Mouse (Mus musculus) olfactory bulb, adult 2 months (tissue): Measurements from ENCODE around the gene Hist1h4n. TPM values are rescaled to one million over a fixed set of nuclear protein-coding genes. Genes with fewer than 3 reads are reported as not detected.
"Not testable (repeated sequence)": the region's sequence is repeated elsewhere in the genome, so short reads cannot be mapped to it uniquely, and the experiment has no call there.

Experiments used
- H3K27ac ChIP-seq: fragments of 200-500 bp; 2 replicates; pipeline ENCODE4 v1.5.1; 2012; ENCODE audit warnings: low read depth, low read length; ENCODE audit not compliant: insufficient read depth
- H3K4me1 ChIP-seq: fragments of 200-500 bp; 2 replicates; pipeline ENCODE4 v1.6.1; 2012; ENCODE audit warnings: low read length; ENCODE audit not compliant: control insufficient read depth, insufficient read depth
- H3K4me3 ChIP-seq: fragments of 200-500 bp; 2 replicates; pipeline ENCODE4 v1.5.1; 2012; ENCODE audit warnings: mild to moderate bottlenecking, low read depth, low read length, moderate library complexity; ENCODE audit not compliant: insufficient read depth
- CTCF ChIP-seq: fragments of 200-500 bp; IDR thresholded peaks from 2 replicates; pipeline ENCODE4 v1.5.1; 2012; ENCODE audit warnings: low read depth, mild to moderate bottlenecking, low read length, moderate library complexity; ENCODE audit not compliant: insufficient read depth
- POLR2A ChIP-seq: fragments of 200-500 bp; IDR thresholded peaks from 2 replicates; pipeline ENCODE4 v1.6.1; 2012; ENCODE audit warnings: mild to moderate bottlenecking, low read depth, low read length, moderate library complexity; ENCODE audit not compliant: insufficient read depth
- WGBS: fragments of 180-500 bp; shearing (Covaris S2); methylation state at CpG from one replicate; pipeline ENCODE4 v1.1.7; 2018; 5-methylcytosine and 5-hydroxymethylcytosine counted together
- polyA plus RNA-seq: library from polyadenylated mRNA; stranded (reverse); fragments of >200 nt; gene quantifications from 2 replicates; pipeline ENCODE4 v1.2.4, GENCODE M21; 2012; ENCODE audit warnings: low replicate concordance; ENCODE audit not compliant: missing spikeins, insufficient read depth, insufficient read length

Hist1h4n gene
- polyA plus RNA-seq: not detected in 2 replicates

DNA sequence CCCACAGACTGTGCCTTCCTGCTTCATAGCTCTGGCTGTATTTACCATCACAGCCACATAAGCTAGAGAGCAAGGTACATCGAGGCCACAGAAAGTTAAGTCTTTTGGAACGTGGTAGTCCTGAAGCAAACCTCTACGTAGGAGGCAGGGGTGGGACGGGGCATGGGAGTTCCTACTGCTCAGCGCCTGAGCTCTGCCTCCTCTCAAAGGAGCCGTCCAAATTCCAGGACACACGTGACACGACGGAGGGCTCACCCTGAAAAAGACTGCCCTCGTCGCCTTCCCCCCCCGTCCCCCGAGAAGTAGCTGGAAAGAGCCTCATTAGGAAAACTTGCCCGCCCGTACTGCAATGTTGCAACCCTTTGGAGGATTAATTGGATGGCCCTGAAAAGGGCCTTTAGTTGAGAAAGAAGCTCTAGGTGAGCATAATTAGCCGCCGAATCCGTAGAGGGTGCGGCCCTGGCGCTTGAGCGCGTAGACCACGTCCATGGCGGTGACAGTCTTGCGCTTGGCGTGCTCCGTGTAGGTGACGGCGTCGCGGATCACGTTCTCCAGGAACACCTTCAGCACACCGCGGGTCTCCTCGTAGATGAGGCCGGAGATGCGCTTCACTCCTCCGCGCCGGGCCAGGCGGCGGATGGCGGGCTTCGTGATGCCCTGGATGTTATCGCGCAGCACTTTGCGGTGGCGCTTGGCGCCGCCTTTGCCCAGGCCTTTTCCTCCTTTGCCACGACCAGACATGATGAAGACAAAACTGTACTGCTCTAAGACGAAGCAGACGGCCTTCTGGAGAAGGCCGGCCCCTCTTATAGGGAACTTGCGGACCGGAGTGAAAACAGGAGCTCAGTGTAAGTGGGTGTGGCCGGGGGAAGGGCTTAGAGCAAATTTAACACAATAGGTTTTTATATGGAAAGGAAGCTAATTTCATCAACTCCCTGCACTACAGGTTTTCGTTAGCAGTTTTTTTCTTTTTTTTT is at the start of gene Hist1h4n:
TSS of gene Hist1h4n (minus strand) at position 779 of the 977 bp plus-strand sequence.
- peak within 1 kb of the TSS; percentile 31 for H3K4me3 ChIP-seq
- 0% methylated on average over 26 of the region's 58 CpGs for WGBS
- H3K27ac ChIP-seq, H3K4me1 ChIP-seq: not testable (repeated sequence)
- TF ChIP-seq POLR2A: 0 out of 2 replicates have a peak, but pooled peaks have one; percentile 42

DNA sequence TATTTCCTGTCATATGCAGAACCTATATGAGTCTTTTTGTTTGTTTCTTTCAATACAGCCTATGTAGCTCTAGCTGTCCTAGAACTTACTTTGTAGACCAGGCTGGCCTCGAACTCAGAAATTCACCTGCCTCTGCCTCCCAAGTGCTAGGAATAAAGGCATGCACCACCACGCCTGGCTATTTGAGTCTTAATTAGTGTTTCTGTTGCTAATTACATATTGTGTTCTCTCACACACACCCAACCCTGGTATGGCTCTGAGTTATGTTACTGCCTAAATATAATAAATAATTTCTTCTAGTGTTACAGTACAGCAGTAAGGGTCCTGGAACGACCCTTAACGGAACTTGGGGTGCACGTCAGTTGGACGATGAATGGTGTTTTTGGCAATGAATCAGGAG is 48.7 kb upstream of the Hist1h4n start:
- Histone ChIP-seq H3K4me3 (no peak overlapping the region), H3K4me1 (no peaks in the 10 kb centered on the region), H3K27ac (no peak overlapping the region)
- WGBS: 82% methylated on average over 6 of the region's 6 CpGs
- TF ChIP-seq CTCF (no peak), POLR2A (no peak)

DNA sequence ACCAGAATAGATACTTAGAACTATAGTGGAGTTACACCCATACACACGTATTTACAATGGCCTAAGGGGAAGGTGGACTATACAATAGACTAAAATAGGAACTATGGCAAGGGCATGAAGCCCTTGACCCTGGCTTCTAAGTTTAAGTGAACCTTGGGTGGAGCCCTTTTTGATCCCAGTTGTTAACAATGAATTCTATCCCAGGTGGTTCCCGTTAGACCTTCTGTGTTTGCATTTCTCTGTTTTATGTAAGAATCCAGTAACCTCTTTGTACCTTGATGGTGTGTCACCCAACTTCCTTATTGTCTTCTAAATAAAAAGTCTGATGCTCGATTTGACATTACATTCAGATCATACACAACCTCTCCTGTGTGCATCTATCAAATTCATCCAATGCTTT is 33.5 kb upstream of the Hist1h4n start:
- H3K27ac ChIP-seq, H3K4me1 ChIP-seq, H3K4me3 ChIP-seq: not testable (repeated sequence)
- 79% methylated on average over 3 of the region's 3 CpGs for WGBS

DNA sequence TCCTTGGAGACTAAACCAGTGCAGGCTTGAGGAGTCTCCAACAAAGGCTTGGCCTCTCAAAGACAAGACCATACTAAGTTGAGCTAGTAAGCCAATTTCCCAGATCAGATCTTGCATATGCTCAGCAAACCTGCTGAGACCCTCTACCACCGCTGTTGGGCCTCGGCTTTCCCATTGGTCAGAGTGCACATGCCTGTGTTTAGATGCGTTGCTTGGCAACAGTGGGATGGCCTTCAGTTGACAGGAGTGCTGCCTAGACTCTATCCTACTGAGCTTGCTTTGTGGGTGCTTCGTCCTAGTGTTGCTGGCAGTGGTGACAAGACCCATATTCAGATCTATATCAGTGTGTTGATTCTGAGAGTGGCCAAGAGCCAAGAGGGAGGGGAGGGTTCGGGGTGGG is 29.6 kb upstream of the Hist1h4n start:
- no peaks in the 10 kb centered on the region for H3K4me1 ChIP-seq

DNA sequence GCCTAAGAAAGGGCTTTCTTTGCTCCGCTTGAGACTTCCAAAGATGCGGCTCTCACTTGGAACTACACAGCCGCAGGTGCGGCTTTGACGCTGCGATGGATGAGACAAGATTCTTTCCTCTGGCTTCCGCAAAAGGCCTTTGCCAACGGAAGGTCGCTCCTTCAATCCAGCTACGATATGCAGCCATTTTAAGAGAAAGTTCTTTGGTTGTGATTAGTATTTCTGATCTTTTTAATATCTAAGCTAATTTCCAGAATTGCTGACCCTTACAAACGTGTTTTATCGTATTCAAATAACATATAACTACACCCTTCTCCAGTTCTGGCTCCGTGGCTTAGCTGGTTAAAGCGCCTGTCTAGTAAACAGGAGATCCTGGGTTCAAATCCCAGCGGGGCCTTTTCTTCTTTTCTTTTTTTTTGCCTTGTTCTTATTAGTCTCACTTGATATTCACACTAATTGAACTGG is 23.7 kb upstream of the Hist1h4n start:
- peak overlapping the region; percentile 61 for H3K4me3 ChIP-seq
- WGBS: 7% methylated on average over 15 of the region's 15 CpGs
- peaks cover 2% of the 10 kb centered on the region; the same call in 1 of the 2 replicates for H3K4me1 ChIP-seq
- no peak for TF ChIP-seq CTCF
- no peak for TF ChIP-seq POLR2A
- H3K27ac ChIP-seq: no peak overlapping the region

More for the DNA sequence above, 29.6 kb upstream of the Hist1h4n start:
- H3K27ac ChIP-seq: no peak overlapping the region
- H3K4me3 ChIP-seq: no peak overlapping the region
- TF ChIP-seq CTCF (no peak), POLR2A (no peak)
- WGBS: 22% methylated on average over 5 of the region's 5 CpGs

DNA sequence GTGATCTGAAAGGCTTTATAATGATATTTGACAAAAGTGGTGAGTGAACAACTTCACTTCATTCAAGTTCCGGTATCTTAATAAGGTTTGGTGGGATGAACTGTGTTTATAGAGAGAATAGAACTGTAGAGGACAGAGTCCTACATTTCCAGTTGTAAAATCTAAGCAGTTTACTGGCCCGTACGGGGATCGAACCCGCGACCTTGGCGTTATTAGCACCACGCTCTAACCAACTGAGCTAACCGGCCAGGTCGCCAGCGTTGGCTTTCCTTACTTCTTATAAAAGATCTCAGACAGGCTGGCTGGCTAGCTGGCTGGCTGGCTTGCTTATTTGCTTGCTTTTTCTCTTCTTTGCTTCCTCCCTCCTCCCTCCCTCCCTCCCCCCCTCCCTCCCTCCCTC is 23.1 kb upstream of the Hist1h4n start:
- H3K4me1 ChIP-seq: peaks cover 2% of the 10 kb centered on the region; the same call in 1 of the 2 replicates
- no peak overlapping the region for H3K27ac ChIP-seq
- TF ChIP-seq CTCF (no peak), POLR2A (no peak)
- WGBS: 4% methylated on average over 11 of the region's 11 CpGs
- H3K4me3 ChIP-seq: peak overlapping the region; percentile 36; the same call in 1 of the 2 replicates

DNA sequence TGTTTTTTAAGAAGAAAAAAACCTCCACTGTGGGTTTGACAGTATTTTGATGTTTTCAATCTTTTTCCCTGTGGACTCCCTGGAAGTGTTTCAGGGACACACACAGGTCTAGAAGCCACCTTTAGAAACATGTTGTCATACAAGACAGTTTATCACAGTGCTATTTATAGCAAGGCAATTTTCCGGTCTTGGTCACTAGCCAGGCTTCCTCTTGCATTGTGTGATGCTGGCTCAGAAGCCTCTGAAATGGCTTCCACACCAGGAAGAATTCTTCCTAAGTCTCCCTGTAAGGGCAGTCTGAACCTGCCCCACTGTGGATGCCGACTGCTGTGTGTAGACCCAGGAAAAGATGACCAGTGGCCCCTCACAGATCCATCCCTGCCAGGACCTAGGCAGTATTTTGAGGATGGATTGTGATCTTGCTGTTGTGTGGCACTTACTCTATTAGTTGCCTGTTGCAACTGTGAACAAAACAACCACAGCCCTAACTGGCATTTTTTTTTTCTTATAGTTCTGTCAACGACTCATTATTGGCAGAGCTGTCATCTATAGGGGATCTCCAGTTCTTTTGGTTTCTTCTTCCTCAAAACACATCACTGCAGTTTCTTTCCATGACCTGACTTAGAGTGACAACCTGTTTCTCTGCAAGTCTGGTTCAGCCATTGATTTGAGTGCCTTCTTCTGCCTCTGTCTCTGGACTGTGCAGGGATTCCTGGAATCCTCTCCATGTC is 20.4 kb upstream of the Hist1h4n start:
- Histone ChIP-seq H3K4me3 (no peak overlapping the region), H3K27ac (no peak overlapping the region), H3K4me1 (peaks cover 2% of the 10 kb centered on the region; the same call in 1 of the 2 replicates)
- TF ChIP-seq POLR2A: no peak
- TF ChIP-seq CTCF: no peak
- 62% methylated on average over 3 of the region's 3 CpGs for WGBS

DNA sequence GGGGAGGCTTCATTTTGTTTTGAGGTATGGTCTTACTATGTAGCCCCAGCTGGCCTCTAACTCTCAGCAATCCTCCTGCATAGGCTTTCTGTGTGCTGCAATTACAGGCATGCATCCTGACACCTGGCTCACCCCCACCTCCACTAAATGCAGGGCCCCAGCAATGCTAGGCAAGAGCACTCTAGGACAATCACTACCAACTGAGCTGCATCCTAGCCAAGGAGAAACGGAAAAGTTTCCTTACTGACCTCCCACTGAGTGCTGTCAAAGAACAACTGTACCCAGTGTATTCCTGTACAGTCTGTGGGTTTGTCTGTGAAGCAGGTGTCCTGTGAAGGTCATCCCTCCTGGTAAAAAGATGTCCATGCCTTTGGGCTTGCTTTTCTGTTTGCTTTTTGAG is 18.7 kb upstream of the Hist1h4n start:
- not testable (repeated sequence) for H3K4me3 ChIP-seq, H3K4me1 ChIP-seq, H3K27ac ChIP-seq
- 58% methylated on average over 1 of the region's 1 CpGs for WGBS

DNA sequence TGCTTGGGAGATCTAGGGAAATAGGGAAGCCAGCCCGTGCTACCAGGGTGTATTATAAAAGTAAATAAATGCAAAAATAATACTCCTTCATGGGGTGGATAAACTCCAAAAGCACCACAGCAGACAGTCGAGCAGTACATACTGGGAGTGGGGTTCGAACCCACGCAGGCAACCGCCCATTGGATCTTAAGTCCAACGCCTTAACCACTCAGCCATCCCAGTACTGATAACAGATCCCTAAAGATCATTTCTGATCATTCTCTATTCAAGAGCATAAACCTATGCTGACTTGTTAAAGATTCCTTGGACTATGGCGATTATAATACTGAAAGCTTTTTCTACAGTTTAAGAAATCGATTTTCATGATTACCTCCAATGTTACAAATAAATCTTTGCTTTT is 15.9 kb upstream of the Hist1h4n start:
- 42% methylated on average over 8 of the region's 8 CpGs for WGBS
- Histone ChIP-seq H3K4me3 (no peak overlapping the region), H3K27ac (no peak overlapping the region), H3K4me1 (no peaks in the 10 kb centered on the region)
- no peak for TF ChIP-seq POLR2A
- TF ChIP-seq CTCF: no peak

DNA sequence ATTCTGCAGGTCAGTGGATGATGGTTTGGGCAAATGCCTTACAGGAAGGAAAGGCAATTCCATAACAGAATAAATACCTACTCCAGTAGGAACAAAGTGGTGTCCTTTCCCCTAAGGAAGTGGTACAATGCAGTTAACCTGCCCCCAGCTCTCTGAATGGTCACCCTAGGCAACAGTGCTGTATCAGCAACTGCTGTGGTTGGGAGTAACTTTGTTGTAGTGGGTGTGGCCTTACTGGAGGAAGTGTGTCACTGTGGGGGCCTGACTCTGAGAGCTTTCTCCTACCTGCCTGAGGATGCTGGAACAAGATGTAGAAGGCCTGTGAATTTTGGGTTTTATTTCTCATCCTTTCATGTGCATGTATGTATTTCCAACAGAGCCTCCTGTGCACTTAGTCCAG is 14.4 kb upstream of the Hist1h4n start:
- H3K4me3 ChIP-seq, H3K4me1 ChIP-seq, H3K27ac ChIP-seq: not testable (repeated sequence)

DNA sequence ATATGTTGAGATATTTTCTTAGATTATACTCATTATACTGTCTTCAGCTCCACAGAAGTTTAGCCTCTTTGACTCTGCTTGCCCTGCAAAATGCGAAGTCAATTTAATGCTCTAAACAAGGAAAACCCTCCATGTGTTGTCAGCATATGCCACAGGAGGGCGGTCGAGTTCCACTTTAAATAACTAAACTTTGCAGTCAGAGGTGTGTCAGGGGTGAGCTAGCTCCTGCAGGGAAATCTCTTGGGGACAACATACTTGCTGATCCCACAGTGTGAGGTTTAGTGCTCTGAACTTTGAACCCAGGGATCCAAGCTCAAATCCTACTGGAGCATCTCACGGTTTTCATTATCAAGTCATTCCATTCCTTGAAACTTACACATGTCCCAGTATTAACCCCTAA is 8.5 kb upstream of the Hist1h4n start:
- H3K4me3 ChIP-seq, H3K4me1 ChIP-seq, H3K27ac ChIP-seq: not testable (repeated sequence)
- WGBS: no CpG with 5 or more reads among the region's 4 CpGs

DNA sequence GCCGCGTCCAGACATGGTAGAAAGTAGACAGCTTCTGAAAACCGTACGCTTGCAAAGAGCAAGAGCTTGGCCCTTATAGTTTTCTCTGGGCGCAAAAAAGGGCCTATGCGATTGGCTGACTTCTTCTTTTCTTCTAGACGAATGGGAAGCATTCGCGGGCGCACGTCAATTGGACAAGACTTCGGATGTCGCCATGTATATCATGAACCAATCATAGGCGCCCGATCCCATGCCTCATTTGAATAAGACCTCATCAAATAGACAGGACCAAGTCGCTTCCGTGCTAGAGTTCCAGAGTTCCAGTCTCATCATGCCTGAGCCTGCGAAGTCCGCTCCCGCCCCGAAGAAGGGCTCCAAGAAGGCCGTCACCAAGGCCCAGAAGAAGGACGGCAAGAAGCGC is 1.5 kb upstream of the Hist1h4n start, which contains the start of the genes Hist1h2ap and Hist1h2br:
TSS of gene Hist1h2ap (minus strand) at position 47 of the 400 bp plus-strand sequence.
TSS of gene Hist1h2br (plus strand) at position 283 of the 400 bp plus-strand sequence.
- WGBS: no CpG with 5 or more reads among the region's 24 CpGs
- H3K4me1 ChIP-seq, H3K4me3 ChIP-seq, H3K27ac ChIP-seq: not testable (repeated sequence)
